Mouse (Mus musculus) myocyte (in vitro differentiated cells): Measurements from ENCODE around the gene Noxo1.

Source experiments
- CEBPB ChIP-seq: IDR thresholded peaks from 2 replicates; pipeline ENCODE4 v1.6.1; 2011; ENCODE audit warnings: mild to moderate bottlenecking, moderate library complexity; ENCODE audit not compliant: poor library complexity, insufficient read depth, severe bottlenecking
- POLR2A ChIP-seq: IDR thresholded peaks from one replicate; pipeline ENCODE4 v1.6.1; 2011; ENCODE audit warnings: low read depth, mild to moderate bottlenecking, control low read depth, moderate library complexity; ENCODE audit not compliant: insufficient read length

- no peak for TF ChIP-seq CEBPB
- TF ChIP-seq POLR2A = no peak
Measured at GRCm38 (mm10) chr17:24667416-24667815, 28.6 kb upstream of the Noxo1 start.
